Mouse (Mus musculus) bone marrow macrophage, adult 2 months (primary cell): ENCODE measurements around the gene Nprl2.

Source experiments
- CTCF ChIP-seq: IDR thresholded peaks from 2 replicates; pipeline ENCODE4 v1.5.1; 2012; ENCODE audit warnings: low read depth, mild to moderate bottlenecking, low read length, moderate library complexity
- POLR2A ChIP-seq: IDR thresholded peaks from 2 replicates; pipeline ENCODE4 v1.6.1; 2012; ENCODE audit warnings: mild to moderate bottlenecking, low read depth, low read length, borderline replicate concordance

DNA sequence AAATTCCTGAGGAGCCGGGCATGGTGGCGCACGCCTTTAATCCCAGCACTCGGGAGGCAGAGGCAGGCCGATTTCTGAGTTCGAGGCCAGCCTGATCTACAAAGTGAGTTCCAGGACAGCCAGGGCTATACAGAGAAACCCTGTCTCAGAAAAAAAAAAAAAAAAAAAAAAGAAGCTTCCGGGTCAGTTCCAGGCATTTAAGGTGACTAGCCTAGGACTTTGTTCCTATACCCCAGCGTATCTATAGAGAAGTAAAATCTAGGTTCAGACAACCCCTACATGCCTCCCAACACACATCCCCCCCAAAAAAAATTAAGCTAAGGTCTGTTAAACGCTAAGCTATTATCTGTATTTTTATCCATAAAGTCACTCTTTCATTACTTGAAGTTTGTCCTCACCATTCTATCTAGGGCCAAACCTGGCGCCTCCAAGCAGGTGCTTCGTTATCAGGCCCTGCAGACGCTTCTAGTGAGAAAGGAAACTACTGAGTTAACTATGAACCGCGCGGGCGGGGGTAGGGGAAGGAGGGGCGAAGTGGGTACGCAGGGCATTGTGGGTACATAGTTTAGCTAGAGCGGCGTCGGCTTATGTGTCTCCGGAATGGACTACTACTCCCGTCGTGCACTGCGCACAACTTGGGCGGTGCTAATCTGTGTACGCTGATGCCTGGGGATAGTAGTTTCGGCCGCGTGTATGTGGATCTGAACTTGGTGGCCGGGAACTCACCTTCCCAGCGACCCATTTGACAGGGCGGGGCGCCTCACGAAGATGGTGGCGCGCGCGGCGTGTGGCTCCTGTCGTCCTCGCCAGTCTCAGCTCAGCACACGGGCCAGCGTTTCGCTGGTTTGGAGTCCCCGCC is 45.2 kb downstream of the Nprl2 start, which contains the start of gene Ifrd2:
- TF ChIP-seq CTCF (no peak), POLR2A (no peak)
